Mouse (Mus musculus) stomach, embryonic 16.5 days (tissue): ENCODE data around the gene Pigm. TPM values are rescaled to one million over a fixed set of nuclear protein-coding genes. Genes with fewer than 3 reads are reported as not detected.

ENCODE experiments used
- ATAC-seq: fragments of 200-750 bp; cut with Nextera tagmentation; 2 replicates; pipeline ENCODE4 v1.8.0; 2017; ENCODE audit warnings: moderate number of reproducible peaks, moderate TSS enrichment; ENCODE audit not compliant: insufficient read depth, low FRiP score
- H3K27ac ChIP-seq: fragments of 300-500 bp; sonication (generic); 2 replicates; pipeline ENCODE4 v1.5.1; 2014; ENCODE audit warnings: low read length
- H3K27me3 ChIP-seq: fragments of 300-500 bp; sonication (generic); 2 replicates; pipeline ENCODE4 v1.6.1; 2014; ENCODE audit warnings: low read length, control low read depth, mixed read lengths; ENCODE audit not compliant: control insufficient read depth, insufficient read depth
- H3K36me3 ChIP-seq: fragments of 300-500 bp; sonication (generic); 2 replicates; pipeline ENCODE4 v1.6.1; 2014; ENCODE audit warnings: low read length; ENCODE audit not compliant: control insufficient read depth, insufficient read depth
- H3K4me1 ChIP-seq: fragments of 300-500 bp; sonication (generic); 2 replicates; pipeline ENCODE4 v1.6.1; 2014; ENCODE audit warnings: low read length, control low read depth, mixed read lengths; ENCODE audit not compliant: control insufficient read depth, insufficient read depth
- H3K4me2 ChIP-seq: fragments of 300-500 bp; sonication (generic); 2 replicates; pipeline ENCODE4 v1.6.1; 2014; ENCODE audit warnings: low read depth, low read length, mixed read lengths
- H3K4me3 ChIP-seq: fragments of 300-500 bp; sonication (generic); replicated peaks from 2 replicates; pipeline ENCODE4 v1.5.1; 2014; ENCODE audit warnings: mild to moderate bottlenecking, low read length
- H3K9ac ChIP-seq: fragments of 300-500 bp; sonication (generic); 2 replicates; pipeline ENCODE4 v1.6.1; 2014; ENCODE audit warnings: low read length
- H3K9me3 ChIP-seq: fragments of 300-500 bp; sonication (generic); replicated peaks from 2 replicates; pipeline ENCODE4 v1.6.1; 2016; ENCODE audit warnings: low read length, control low read depth; ENCODE audit not compliant: control insufficient read depth
- WGBS: fragments of 180-500 bp; shearing (Covaris S2); extraction: QIAGEN DNeasy Blood & Tissue Kit; methylation state at CpG from one replicate; pipeline ENCODE4 v1.1.7; 2014; 5-methylcytosine and 5-hydroxymethylcytosine counted together
- polyA plus RNA-seq: library from polyadenylated mRNA; unstranded; fragments of >200 nt; fragmentation: Nextera tagmentation; extraction: Ambion mirVana; gene quantifications from 2 replicates; pipeline ENCODE4 v1.2.1, GENCODE M21; 2015

Gene Pigm
- polyA plus RNA-seq, 1 experiment from 2014 or later, result 6.4 TPM

DNA sequence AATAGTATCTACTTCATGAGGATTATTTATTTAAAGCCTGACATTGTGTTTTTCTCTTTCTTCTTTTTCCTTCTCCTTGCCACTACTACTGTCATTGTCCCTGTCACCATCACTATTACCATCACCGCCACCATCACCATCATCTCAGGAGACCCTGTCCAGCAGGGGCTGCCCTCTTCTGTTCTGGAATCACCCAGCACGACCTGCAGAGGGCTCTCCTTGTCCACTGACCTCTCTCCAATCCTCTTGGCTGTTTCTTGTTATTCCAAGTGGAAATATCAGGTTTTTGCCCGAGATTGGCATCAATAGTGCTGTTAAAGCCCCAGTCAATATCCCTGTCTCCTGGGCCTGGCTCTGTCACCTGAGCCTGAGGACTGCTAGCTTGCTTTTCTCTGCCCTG lies 42.8 kb upstream of the Pigm start:
- ATAC-seq, result no peak
- no peak overlapping the region for H3K4me3 ChIP-seq
- H3K27ac ChIP-seq, result no peak overlapping the region
- WGBS, result 14% methylated on average over 3 of the region's 3 CpGs
- peaks cover 20% of the 10 kb centered on the region for H3K27me3 ChIP-seq
- H3K9me3 ChIP-seq, result no peaks in the 10 kb centered on the region
- no peak overlapping the region for H3K4me2 ChIP-seq
- H3K9ac ChIP-seq, result no peak overlapping the region
- no peaks in the 10 kb centered on the region for H3K4me1 ChIP-seq
- H3K36me3 ChIP-seq, result no peaks in the 10 kb centered on the region

DNA sequence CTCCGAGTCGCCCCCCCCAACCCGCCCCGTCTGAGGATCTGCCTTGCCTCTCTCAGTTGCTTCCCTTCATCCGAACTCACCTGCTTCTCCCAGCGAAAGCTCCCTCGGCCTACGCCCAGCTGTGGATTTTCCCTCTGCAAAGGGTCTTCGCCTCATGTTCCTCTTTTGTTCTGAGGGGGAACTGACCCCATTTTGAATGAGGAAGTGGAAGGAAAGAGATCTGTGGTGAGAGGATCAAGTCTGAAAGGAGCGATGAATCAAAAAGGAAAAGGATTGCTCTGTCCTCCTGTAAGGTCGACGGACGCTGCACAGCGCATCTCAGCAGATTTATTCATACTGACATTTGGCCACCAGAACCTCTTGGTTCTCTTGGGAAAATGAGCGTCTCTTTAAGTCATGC lies 40.5 kb upstream of the Pigm start:
- peaks cover 4% of the 10 kb centered on the region for H3K4me1 ChIP-seq
- no peak overlapping the region for H3K27ac ChIP-seq
- no peak overlapping the region for H3K4me3 ChIP-seq
- no peaks in the 10 kb centered on the region for H3K9me3 ChIP-seq
- H3K4me2 ChIP-seq, result no peak overlapping the region
- ATAC-seq, result no peak
- peaks cover 16% of the 10 kb centered on the region for H3K27me3 ChIP-seq
- WGBS, result 69% methylated on average over 15 of the region's 15 CpGs
- H3K36me3 ChIP-seq, result no peaks in the 10 kb centered on the region
- no peak overlapping the region for H3K9ac ChIP-seq

DNA sequence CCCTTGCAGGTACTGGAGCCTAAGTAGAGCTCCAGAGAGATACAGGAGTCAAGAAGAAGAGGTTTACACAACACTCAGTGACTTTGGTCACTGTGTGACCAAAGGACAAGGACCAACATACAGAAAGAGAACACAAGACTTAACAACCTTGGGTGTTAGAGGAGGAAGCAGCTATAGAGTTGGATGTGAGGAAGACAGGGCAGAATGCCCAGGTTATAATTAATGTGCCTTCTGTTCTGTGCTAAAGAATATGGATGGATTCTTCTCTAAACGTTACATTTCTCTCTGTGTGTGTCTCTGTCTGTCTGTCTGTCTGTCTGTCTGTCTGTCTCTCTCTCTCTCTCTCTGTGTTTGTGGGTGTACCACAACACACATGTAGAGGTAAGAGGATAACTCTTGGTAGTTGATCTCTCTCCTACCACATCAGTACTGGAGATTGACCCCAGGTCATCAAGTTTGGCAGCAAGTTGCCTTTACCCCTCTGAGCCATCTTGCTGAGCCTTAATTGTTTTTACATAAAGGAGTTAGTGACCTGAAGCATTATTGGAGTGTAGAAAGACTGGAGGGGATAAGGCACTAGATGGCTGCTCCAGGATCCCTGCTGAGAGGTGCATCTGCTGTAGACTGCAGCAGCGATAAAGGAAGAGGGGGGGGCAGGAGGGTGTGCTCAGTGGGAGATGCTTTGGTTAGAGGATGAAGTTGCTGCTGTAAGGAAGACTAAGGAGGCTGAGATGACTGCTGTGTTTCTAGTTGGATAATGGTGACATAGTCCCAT lies 38.7 kb upstream of the Pigm start:
- 44% methylated on average over 2 of the region's 2 CpGs for WGBS
- H3K4me1 ChIP-seq, result peaks cover 4% of the 10 kb centered on the region
- peaks cover 30% of the 10 kb centered on the region for H3K27me3 ChIP-seq
- H3K4me2 ChIP-seq, result no peak overlapping the region
- no peak for ATAC-seq
- no peaks in the 10 kb centered on the region for H3K36me3 ChIP-seq
- no peaks in the 10 kb centered on the region for H3K9me3 ChIP-seq
- H3K9ac ChIP-seq, result no peak overlapping the region
- no peak overlapping the region for H3K4me3 ChIP-seq
- H3K27ac ChIP-seq, result no peak overlapping the region

DNA sequence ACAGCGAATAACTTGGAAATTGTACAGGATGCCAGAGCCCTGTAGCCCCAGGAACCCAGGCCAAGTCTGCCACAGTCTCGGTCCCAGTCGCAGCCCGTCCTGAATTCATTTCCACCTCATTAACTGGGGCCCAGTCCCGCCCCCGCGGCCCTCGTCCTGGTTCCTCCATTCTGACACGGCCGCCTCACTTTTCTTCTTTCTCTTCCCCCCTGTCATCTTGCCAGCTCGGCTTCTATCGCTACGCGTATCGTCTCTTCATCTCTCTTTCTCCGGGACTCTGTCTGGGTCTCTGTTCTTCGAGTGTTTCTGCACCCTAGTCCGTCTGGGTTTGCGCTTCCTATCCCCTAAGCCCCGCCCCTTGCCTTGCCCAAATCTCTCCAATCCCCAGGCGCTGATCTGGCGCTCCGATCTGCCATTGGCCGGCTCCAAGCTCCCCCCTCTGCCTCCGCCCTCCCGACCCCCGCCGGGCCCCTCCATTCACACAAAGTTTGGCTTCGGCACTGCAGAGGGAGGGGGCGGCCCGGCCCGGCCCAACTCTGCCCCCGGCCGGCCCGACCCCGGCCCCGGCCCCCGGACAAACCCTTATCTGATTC lies 35.5 kb upstream of the Pigm start, which contains the start of gene Kcnj10:
Kcnj10 (plus strand) TSS at position 482 of the 593 bp plus-strand sequence.
- H3K9ac ChIP-seq, result peak within 1 kb of the TSS; percentile 17; the same call in 1 of the 2 replicates
- ATAC-seq, result peak; percentile 84; the same call in 1 of the 2 replicates
- H3K4me2 ChIP-seq, result peak within 1 kb of the TSS; percentile 59
- WGBS, result 2% methylated on average over 37 of the region's 38 CpGs
- H3K36me3 ChIP-seq, result no peaks in the 10 kb centered on the region
- H3K27me3 ChIP-seq, result peaks cover 27% of the 10 kb centered on the region
- no peak within 1 kb of the TSS for H3K27ac ChIP-seq
- no peaks in the 10 kb centered on the region for H3K9me3 ChIP-seq
- peaks cover 4% of the 10 kb centered on the region for H3K4me1 ChIP-seq
- peak within 1 kb of the TSS; percentile 47 for H3K4me3 ChIP-seq

DNA sequence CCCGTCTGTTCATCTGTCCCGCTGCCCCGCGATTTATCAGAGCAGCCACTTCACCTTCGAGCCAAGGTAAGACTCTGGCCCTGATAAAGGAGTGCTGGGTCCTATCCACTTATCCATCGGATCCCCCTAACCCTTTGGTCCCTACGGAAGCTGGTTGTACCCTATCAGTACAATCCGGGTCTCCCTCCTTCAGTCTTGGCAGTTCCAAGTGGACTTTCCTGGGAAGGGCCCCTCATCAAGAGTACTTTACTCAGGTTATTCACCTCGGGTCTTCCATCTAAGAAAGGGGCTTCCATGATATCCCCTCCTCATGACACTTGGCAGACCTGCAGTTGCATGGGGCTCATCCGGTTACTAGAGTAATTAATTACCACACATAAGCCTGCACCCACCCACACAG lies 35.0 kb upstream of the Pigm start:
- Histone ChIP-seq H3K4me3 (peak overlapping the region; percentile 47), H3K9ac (no peak overlapping the region; the same call in 1 of the 2 replicates), H3K4me1 (peaks cover 4% of the 10 kb centered on the region), H3K27ac (no peak overlapping the region), H3K9me3 (no peaks in the 10 kb centered on the region), H3K27me3 (peaks cover 27% of the 10 kb centered on the region), H3K4me2 (peak overlapping the region; percentile 59), H3K36me3 (no peaks in the 10 kb centered on the region)
- WGBS, result 12% methylated on average over 10 of the region's 10 CpGs
- no peak for ATAC-seq

DNA sequence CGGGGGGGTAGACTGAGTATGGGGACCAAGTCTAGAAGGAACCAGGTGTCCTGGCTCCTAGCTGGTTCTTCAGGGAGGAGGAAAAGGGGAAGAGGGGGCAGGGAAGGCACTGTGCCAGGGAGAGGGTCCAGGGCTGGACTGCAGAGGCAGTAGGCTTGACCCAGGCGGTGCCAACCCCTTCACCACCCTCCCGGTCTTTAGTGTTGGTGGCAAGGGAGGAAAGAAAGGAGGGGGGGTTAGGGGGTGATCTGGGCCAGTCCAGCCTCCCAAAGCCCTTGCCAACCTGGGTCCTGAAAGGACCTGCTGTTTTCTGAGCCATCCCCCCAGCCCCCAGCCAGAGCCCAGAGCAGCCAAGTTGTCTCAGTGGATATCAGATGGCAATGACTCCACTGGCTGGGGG lies 33.6 kb upstream of the Pigm start:
- H3K27ac ChIP-seq, result no peak overlapping the region
- H3K9me3 ChIP-seq, result no peaks in the 10 kb centered on the region
- no peak for ATAC-seq
- no peak overlapping the region for H3K4me3 ChIP-seq
- peaks cover 27% of the 10 kb centered on the region for H3K27me3 ChIP-seq
- no peaks in the 10 kb centered on the region for H3K36me3 ChIP-seq
- 86% methylated on average over 3 of the region's 3 CpGs for WGBS
- H3K4me2 ChIP-seq, result no peak overlapping the region
- H3K4me1 ChIP-seq, result peaks cover 4% of the 10 kb centered on the region
- H3K9ac ChIP-seq, result no peak overlapping the region

DNA sequence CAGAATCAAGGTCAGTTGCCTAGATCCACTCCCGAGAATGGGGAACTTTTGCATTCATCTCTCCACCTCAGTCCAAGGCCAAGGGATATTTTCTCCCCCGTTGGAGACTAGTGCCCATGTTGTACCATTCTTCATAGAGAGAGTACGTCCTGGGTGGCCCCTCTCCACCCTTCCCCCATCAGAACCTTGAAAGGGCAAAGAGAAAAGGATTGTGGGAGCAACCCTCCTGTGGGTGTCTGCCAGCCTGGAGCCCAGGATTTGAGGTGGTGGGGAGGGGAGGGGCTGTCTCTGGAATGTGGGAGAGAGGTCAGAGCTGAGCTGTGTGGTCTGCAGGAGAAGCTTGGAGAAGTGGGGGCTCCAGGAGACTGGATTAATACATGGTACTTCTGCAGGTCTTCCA lies 32.4 kb upstream of the Pigm start:
- H3K27me3 ChIP-seq, result peaks cover 27% of the 10 kb centered on the region
- no peak overlapping the region for H3K4me2 ChIP-seq
- H3K4me3 ChIP-seq, result no peak overlapping the region
- H3K4me1 ChIP-seq, result peaks cover 4% of the 10 kb centered on the region
- no peak overlapping the region for H3K27ac ChIP-seq
- no peaks in the 10 kb centered on the region for H3K36me3 ChIP-seq
- no peak for ATAC-seq
- H3K9me3 ChIP-seq, result no peaks in the 10 kb centered on the region
- no peak overlapping the region for H3K9ac ChIP-seq
- WGBS, result 48% methylated on average over 3 of the region's 3 CpGs

DNA sequence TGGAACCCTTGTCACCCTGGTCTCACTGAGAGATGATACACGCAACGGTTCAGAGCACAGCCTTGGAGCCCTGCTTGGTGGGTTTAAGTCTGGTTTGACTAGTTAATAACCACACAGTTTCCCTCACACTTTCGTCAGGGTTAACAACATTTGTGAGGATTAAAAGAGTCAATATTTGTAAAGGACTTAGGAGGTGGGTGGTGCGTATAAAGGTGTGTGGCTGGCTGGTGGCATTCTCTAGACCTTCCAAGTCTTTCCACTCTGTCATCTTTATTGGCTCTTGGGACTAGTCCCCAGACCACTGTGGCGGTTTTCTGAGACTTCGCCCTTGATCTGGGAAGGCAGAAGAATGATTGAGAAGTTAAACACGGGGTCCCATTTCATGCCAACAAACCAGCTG lies 31.5 kb upstream of the Pigm start:
- H3K9me3 ChIP-seq, result no peaks in the 10 kb centered on the region
- H3K27me3 ChIP-seq, result peaks cover 25% of the 10 kb centered on the region
- WGBS, result 51% methylated on average over 7 of the region's 7 CpGs
- ATAC-seq, result peak; percentile 45; the same call in 1 of the 2 replicates
- peaks cover 4% of the 10 kb centered on the region for H3K4me1 ChIP-seq
- no peak overlapping the region for H3K9ac ChIP-seq
- H3K27ac ChIP-seq, result no peak overlapping the region
- no peak overlapping the region for H3K4me3 ChIP-seq
- H3K4me2 ChIP-seq, result no peak overlapping the region
- no peaks in the 10 kb centered on the region for H3K36me3 ChIP-seq

DNA sequence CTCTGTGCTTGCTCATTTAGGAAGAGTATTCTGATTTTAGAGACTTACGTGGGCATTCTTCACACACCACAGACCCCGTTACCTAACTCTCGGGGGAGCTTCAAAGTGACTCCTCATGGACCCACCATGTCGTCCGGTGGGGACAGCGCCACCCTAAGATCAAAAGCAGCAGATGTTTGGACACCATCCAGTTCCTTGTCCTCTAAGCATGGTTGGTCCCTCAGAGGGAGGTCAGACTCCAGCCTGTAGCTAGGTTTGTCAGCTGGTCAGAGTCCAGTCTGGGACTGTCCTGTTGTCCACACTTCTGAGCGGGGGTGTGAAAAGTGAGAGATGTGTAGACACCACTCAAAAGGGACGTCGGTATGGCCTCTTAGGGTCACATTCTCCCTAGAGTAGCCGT lies 29.6 kb upstream of the Pigm start:
- Histone ChIP-seq H3K4me1 (peaks cover 9% of the 10 kb centered on the region; the same call in 1 of the 2 replicates), H3K27ac (no peak overlapping the region), H3K9me3 (no peaks in the 10 kb centered on the region), H3K9ac (no peak overlapping the region), H3K27me3 (peaks cover 12% of the 10 kb centered on the region), H3K4me3 (no peak overlapping the region), H3K4me2 (no peak overlapping the region), H3K36me3 (no peaks in the 10 kb centered on the region)
- 81% methylated on average over 10 of the region's 10 CpGs for WGBS
- ATAC-seq, result no peak
